Mouse (Mus musculus) heart, adult 9 months (tissue): ENCODE data around the gene Thumpd3.

Experiments used
- DNase-seq, 2 experiments: peaks; one replicate each; pipeline ENCODE4 v3.0.0; 2022; ENCODE audit warnings: low spot score in 2 of 2

Gene Thumpd3

GRCm38 (mm10) chr6:113078031-113078721 is 32.2 kb downstream of the Thumpd3 start:
- peak in 1 of 2 experiments; percentile 51 for DNase-seq

GRCm38 (mm10) chr6:113079492-113079891 is 33.5 kb downstream of the Thumpd3 start:
- DNase-seq: peak; percentile 37 to 48

- no peak for DNase-seq
Measured at GRCm38 (mm10) chr6:113082229-113082628, 36.2 kb downstream of the Thumpd3 start.

GRCm38 (mm10) chr6:113084590-113084989 is 38.6 kb downstream of the Thumpd3 start:
- no peak for DNase-seq

- DNase-seq: no peak
Measured at GRCm38 (mm10) chr6:113093206-113093605, 47.2 kb downstream of the Thumpd3 start.

GRCm38 (mm10) chr6:113095547-113095946 is 49.5 kb downstream of the Thumpd3 start:
- no peak for DNase-seq

- DNase-seq: no peak
Measured at GRCm38 (mm10) chr6:113097662-113098061, 51.6 kb downstream of the Thumpd3 start.

- peak; percentile 89 to 94 for DNase-seq
Measured at GRCm38 (mm10) chr6:113099640-113100289, 53.7 kb downstream of the Thumpd3 start.

- DNase-seq: no peak
Measured at GRCm38 (mm10) chr6:113102541-113102940, 56.5 kb downstream of the Thumpd3 start.

GRCm38 (mm10) chr6:113103765-113104164 is 57.7 kb downstream of the Thumpd3 start:
- DNase-seq: peak in 1 of 2 experiments; percentile 42

GRCm38 (mm10) chr6:113109378-113109777 is 63.4 kb downstream of the Thumpd3 start:
- no peak for DNase-seq

GRCm38 (mm10) chr6:113109956-113110355 is 63.9 kb downstream of the Thumpd3 start:
- no peak for DNase-seq
